Mouse (Mus musculus) spleen, postnatal 36 days (tissue): ENCODE data around the gene Nxn.
A peak's percentile ranks its signal among the peaks of the same experiment; 100 is the strongest.

ENCODE experiments used
- DNase-seq, 2 experiments: peaks; one replicate each; pipeline ENCODE4 v3.0.0; 2022; ENCODE audit warnings: low spot score in 2 of 2, mixed read lengths in 1 of 2

The Nxn gene

GRCm38 (mm10) chr11:76260208-76261050, 138.5 kb downstream of the Nxn start:
- no peak for DNase-seq

GRCm38 (mm10) chr11:76258511-76258910, 140.4 kb downstream of the Nxn start:
- DNase-seq = no peak

GRCm38 (mm10) chr11:76257386-76257785, 141.6 kb downstream of the Nxn start:
- DNase-seq = no peak

- DNase-seq = no peak
Observed at GRCm38 (mm10) chr11:76256129-76256528, 142.8 kb downstream of the Nxn start.

GRCm38 (mm10) chr11:76255431-76256001, 143.4 kb downstream of the Nxn start:
- no peak for DNase-seq

- DNase-seq = no peak
Observed at GRCm38 (mm10) chr11:76253918-76254264, 145.0 kb downstream of the Nxn start.

GRCm38 (mm10) chr11:76253145-76253917, 145.6 kb downstream of the Nxn start:
- peak; percentile 75 for DNase-seq

GRCm38 (mm10) chr11:76252036-76252435, 146.9 kb downstream of the Nxn start:
- DNase-seq = no peak

- DNase-seq = no peak
Observed at GRCm38 (mm10) chr11:76247239-76247638, 151.7 kb downstream of the Nxn start.

GRCm38 (mm10) chr11:76246439-76246838, 152.5 kb downstream of the Nxn start:
- DNase-seq = no peak

GRCm38 (mm10) chr11:76243811-76244546, 155.0 kb downstream of the Nxn start:
- DNase-seq = no peak

GRCm38 (mm10) chr11:76242901-76243810, 155.8 kb downstream of the Nxn start, which contains the start of the genes Mrm3 and Glod4:
Mrm3 (plus strand) TSS chr11:76243715.
Glod4 (minus strand) TSS chr11:76243725.
- DNase-seq = peak; percentile 84 to 87

- DNase-seq = no peak
Observed at GRCm38 (mm10) chr11:76239750-76240149, 159.2 kb downstream of the Nxn start.

- no peak for DNase-seq
Observed at GRCm38 (mm10) chr11:76236136-76236535, 162.8 kb downstream of the Nxn start.

GRCm38 (mm10) chr11:76225051-76225450, 173.9 kb downstream of the Nxn start:
- no peak for DNase-seq

- DNase-seq = no peak
Observed at GRCm38 (mm10) chr11:76224631-76225030, 174.3 kb downstream of the Nxn start.

GRCm38 (mm10) chr11:76217390-76217800, 181.5 kb downstream of the Nxn start, which contains the start of the genes Dbil5 and Gemin4:
Dbil5 (plus strand) TSS chr11:76217608.
Gemin4 (minus strand) TSS chr11:76217664.
- peak; percentile 97 for DNase-seq

- DNase-seq = no peak
Observed at GRCm38 (mm10) chr11:76216681-76217389, 182.1 kb downstream of the Nxn start.

- DNase-seq = no peak
Observed at GRCm38 (mm10) chr11:76216049-76216540, 182.8 kb downstream of the Nxn start.

- no peak for DNase-seq
Observed at GRCm38 (mm10) chr11:76215011-76215410, 183.9 kb downstream of the Nxn start.
